Mouse (Mus musculus) neural tube, postnatal 0 days (tissue): ENCODE data around the gene Elmo2. TPM values are rescaled to one million over a fixed set of nuclear protein-coding genes. Genes with fewer than 3 reads are reported as not detected.

Experiments used
- polyA plus RNA-seq: library from polyadenylated mRNA; unstranded; fragments of >200 nt; fragmentation: Nextera tagmentation; extraction: Ambion mirVana; gene quantifications from 2 replicates; pipeline ENCODE4 v1.2.1, GENCODE M21; 2015

Elmo2 gene
- polyA plus RNA-seq = 59.7 and 71.2 TPM in 2 replicates

GRCm38 (mm10) chr2:165326304-165327190 is at the start of gene Elmo2:
Elmo2 (minus strand) TSS chr2:165326479.

DNA sequence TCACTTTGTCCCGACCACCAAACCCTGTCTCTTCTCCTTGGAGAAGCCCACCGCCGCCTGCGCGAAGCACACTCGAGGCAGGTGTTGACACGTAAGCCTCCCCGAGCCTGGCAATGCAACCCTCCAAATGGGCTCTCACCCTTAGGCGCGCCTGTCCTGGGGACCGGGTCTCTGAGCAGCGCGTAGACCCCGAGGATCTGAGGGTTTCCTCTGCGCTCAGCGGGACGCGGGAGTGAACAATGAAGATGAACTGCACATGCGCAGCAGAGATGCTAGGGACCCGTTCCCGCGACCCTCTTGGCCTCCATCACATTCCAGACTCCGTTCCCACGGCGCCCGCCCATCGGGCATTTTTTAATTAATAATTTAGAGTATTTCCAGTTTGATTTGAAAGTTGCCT is 42.2 kb upstream of the Elmo2 start, which contains the start of gene Zfp663:
Zfp663 (minus strand) TSS at position 234 of the 400 bp plus-strand sequence.

GRCm38 (mm10) chr2:165287202-165287984 is 38.9 kb downstream of the Elmo2 start, which contains the start of gene Slc35c2:
Slc35c2 (minus strand) TSS chr2:165287869.

Other genes starting within 250 kb of the Elmo2 start
- not detected in 2 replicates for gene 1700025C18Rik, start 235.7 kb downstream of the Elmo2 start, polyA plus RNA-seq
- gene Cdh22, start 91.6 kb downstream of the Elmo2 start, polyA plus RNA-seq = 18.0 and 18.7 TPM in 2 replicates
- 61.4 and 65.8 TPM in 2 replicates for gene Slc35c2, start 38.6 kb downstream of the Elmo2 start, polyA plus RNA-seq
- gene Zfp663, start 42.2 kb upstream of the Elmo2 start, polyA plus RNA-seq = 0.88 and 1.8 TPM in 2 replicates
- 4.7 and 5.1 TPM in 2 replicates for gene Zfp334, start 61.8 kb upstream of the Elmo2 start, polyA plus RNA-seq
- gene Ocstamp, start 73.9 kb upstream of the Elmo2 start, polyA plus RNA-seq = 0.06 and 0.14 TPM in 2 replicates
- gene Slc13a3, start 146.8 kb upstream of the Elmo2 start, polyA plus RNA-seq = 8.6 and 12.8 TPM in 2 replicates
- 32.4 and 34.9 TPM in 2 replicates for gene Trp53rka, start 166.8 kb upstream of the Elmo2 start, polyA plus RNA-seq
- 2.4 and 3.1 TPM in 2 replicates for gene Slc2a10, start 177.3 kb upstream of the Elmo2 start, polyA plus RNA-seq